Mouse (Mus musculus): ENCODE measurements around the gene Gm11273.
"Not testable (repeated sequence)": the region's sequence is repeated elsewhere in the genome, so short reads cannot be mapped to it uniquely, and the experiment has no call there.

Gene Gm11273

DNA sequence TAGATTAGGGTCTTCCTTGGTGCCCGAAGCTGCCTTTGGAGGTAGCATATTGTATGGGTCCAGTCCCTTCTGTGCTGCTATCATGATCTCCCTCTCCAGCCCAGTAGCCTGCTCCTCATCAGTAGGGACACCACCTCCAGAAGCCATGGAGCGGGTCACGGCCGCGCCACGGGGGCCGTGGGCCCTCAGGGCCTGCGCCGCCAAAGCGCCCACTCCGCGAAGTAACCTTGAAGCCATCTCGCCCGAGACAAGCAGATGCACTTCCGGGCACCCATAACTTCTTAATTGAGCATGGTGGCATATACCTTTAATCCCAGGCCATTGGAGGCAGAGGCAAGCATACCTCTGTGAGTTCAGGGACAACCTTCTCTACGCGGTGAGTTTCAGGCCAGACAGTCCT lies at the start of gene Gm11273:
Gene Gm11273, minus strand, starts transcription at position 237 of the 400 bp plus-strand sequence.
- DNase-seq (ENCODE audit: low read depth, low spot score), result not testable (repeated sequence)

DNA sequence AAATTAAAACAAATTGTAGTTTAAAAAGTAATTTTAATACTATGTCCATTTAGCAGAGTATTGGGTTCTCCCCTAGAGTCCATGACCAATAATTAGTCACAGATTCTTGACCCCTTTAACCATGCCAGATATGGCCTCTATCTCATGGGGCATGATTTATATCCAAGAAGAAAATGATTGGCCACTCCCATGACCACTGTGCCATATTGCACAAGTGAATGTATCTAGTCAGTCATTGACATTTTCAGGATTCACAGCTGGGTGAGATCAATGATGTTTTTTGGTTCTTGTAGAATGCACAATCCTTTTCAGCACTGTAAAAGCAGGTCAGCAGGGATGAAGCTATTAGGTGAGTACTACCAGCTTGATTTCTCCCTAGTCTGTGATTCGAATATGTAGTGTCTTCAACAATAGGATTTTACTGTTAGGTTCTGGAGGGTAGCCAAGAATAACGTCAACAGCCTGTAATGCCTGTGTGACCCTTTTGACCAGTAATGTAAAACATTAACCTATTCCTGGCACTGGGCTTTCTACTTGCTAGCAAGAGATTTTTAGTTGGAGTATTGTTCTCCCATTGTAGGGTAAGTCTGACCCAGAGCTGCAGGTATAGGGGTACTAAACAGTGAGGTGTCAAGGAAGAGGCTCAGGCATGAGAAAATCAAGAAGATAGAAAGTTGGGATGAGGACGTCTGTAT lies 49.3 kb upstream of the Gm11273 start:
- no peak for DNase-seq (ENCODE audit: low read depth, low spot score)

- DNase-seq (ENCODE audit: low read depth, low spot score), result no peak
Observed at GRCm38 (mm10) chr13:21549487-21549886, 48.3 kb upstream of the Gm11273 start.

- no peak for DNase-seq (ENCODE audit: low read depth, low spot score)
Observed at GRCm38 (mm10) chr13:21542708-21543107, 41.5 kb upstream of the Gm11273 start, which contains the start of gene Olfr1366. Olfr1366 (minus strand) TSS chr13:21542808.

- peak; percentile 88 for DNase-seq (ENCODE audit: low read depth, low spot score)
Observed at GRCm38 (mm10) chr13:21530781-21531201, 29.6 kb upstream of the Gm11273 start, which contains the start of gene Zkscan8. Zkscan8 (minus strand) TSS chr13:21531120.

DNA sequence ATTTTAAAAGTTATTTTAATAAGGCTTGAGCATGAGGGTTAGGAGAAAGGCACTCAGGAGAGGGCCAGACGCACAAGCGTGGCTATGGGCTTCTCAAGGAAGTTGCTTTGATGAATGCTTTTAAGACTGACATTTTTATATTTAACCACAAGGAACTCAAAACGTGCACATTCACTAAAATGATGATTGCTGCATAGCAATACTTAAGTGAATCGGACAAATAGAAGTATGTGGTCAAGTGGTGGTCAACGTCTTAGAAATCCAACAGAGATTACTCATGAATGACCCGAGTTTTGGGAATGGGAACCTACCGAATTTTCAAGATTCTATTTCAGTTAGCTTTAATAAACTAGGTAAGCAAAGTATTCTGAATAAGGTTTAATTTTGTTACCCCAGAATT lies 28.9 kb upstream of the Gm11273 start:
- DNase-seq (ENCODE audit: low read depth, low spot score), result no peak

GRCm38 (mm10) chr13:21506221-21506649 lies 5.0 kb upstream of the Gm11273 start:
- peak; percentile 82 for DNase-seq (ENCODE audit: low read depth, low spot score)

- DNase-seq (ENCODE audit: low read depth, low spot score), result no peak
Observed at GRCm38 (mm10) chr13:21502296-21502695, 1.1 kb upstream of the Gm11273 start.

DNA sequence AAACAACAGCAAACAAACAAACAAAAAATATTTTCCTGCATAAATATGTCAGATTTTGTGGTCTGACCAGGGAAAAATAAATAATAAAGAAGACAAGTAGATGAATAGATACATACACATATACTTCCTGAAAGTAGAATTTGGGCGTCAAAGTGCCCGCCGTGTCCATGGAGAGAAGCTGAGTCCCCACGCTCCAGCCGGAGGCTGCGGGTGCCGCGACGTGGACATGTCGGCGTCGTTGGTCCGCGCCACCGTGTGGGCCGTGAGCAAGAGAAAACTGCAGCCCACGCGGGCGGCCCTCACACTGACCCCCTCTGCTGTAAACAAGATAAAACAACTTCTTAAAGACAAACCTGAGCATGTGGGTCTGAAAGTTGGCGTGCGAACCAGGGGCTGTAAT lies 6.1 kb downstream of the Gm11273 start, which contains the start of gene AK157302:
Gene AK157302, plus strand, starts transcription at position 144 of the 400 bp plus-strand sequence.
- DNase-seq (ENCODE audit: low read depth, low spot score), result no peak

DNA sequence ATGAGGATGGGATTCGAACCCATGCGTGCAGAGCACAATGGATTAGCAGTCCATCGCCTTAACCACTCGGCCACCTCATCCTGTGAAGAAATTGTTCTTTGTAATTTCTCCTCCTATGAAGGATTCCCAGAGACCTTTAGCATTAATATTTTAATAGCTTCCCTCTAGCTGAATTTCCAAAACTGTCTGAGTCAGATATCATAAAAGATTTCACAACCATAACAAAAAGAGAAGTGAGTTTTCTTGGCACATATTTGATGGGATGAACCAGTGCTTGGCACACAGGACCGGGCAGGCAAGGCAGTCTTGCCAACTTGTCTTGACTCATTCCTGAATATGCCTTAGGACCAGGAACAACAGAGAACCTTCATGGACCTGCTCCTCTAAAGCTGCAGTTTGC lies 8.4 kb downstream of the Gm11273 start:
- no peak for DNase-seq (ENCODE audit: low read depth, low spot score)

DNA sequence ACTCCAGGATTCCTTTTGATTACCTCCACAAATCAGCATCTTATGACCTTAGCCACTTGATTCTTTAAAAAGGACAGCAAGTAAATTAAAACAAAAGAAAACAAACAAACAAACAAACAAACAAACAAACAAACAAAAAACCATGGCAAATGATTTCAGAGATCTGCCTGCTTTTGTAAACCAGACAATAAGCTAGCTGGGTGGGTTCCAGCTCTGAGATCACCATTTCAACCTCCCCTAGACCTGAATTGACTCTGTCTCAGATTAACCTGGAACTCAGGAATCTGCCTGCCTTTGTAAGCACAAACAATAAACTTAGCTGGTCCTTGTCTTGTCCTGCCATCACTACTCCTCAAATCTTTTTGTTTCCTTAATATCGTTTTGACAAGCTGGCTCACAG lies 14.3 kb downstream of the Gm11273 start:
- DNase-seq (ENCODE audit: low read depth, low spot score), result no peak

DNA sequence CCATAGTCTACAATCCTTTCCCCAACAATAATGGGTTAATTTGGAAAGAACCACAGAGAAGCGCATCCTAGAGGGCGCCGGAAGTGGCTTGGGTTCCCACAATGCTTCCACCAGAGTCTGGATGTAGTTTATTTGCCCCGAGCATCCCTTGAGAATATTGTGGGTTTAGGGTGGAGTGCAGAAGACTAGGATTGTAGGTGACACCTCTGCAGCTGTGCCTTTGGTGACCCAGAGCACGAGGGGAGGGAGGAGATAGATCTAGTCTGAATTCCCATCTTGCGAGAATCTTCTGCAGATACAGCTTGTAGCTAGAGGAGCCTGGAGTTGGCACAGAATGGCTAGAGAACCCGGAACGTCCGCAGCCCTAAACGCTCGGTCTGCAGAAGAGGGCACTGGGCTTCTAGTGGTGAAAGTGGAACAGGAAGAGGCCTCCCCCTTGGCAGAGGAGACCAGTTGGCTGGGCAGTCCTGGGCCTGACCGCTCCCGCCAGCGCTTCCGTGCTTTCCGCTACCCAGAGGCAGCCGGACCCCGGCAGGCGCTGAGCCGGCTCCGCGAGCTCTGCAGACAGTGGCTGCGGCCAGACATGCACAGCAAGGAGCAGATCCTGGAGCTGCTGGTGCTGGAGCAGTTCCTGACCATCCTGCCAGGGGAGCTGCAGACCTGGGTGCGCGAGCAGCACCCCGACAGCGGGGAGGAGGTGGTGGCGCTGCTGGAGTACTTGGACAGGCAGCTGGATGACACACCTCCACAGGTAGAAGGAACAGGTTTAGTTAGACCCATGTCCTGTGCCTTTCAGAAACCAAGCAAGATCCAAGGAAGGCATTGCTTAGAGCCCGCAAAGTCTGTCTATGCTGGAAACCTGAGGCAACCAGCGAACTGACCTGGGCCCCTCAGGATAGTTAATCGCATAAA lies 22.2 kb downstream of the Gm11273 start, which contains the start of the genes Zkscan4 and Gm10065:
Gene Zkscan4, plus strand, starts transcription at position 149 of the 912 bp plus-strand sequence.
Gene Gm10065, minus strand, starts transcription at position 683 of the 912 bp plus-strand sequence.
- peak; percentile 56 for DNase-seq (ENCODE audit: low read depth, low spot score)

DNA sequence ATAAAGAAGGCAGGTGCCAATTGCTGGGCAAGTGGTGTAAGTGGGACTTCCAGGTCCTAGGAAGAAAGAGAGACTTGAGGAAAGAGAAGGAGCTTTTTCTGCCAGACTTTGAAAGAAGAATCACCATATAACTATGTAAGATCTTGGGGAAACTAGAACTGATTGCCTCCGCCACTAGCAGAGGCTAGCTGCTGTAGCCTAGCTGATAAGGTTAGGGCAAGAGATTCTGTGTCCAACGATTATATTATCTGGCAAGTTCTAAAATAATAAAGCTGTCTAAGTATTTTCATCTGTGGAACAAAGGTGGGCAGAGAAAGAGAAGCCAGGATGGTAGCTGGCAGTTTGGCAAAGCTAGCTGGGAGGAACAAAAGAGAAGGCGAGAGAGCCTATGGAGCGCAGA lies 28.8 kb downstream of the Gm11273 start:
- DNase-seq (ENCODE audit: low read depth, low spot score), result no peak

- DNase-seq (ENCODE audit: low read depth, low spot score), result no peak
Observed at GRCm38 (mm10) chr13:21469097-21469496, 32.1 kb downstream of the Gm11273 start.

DNA sequence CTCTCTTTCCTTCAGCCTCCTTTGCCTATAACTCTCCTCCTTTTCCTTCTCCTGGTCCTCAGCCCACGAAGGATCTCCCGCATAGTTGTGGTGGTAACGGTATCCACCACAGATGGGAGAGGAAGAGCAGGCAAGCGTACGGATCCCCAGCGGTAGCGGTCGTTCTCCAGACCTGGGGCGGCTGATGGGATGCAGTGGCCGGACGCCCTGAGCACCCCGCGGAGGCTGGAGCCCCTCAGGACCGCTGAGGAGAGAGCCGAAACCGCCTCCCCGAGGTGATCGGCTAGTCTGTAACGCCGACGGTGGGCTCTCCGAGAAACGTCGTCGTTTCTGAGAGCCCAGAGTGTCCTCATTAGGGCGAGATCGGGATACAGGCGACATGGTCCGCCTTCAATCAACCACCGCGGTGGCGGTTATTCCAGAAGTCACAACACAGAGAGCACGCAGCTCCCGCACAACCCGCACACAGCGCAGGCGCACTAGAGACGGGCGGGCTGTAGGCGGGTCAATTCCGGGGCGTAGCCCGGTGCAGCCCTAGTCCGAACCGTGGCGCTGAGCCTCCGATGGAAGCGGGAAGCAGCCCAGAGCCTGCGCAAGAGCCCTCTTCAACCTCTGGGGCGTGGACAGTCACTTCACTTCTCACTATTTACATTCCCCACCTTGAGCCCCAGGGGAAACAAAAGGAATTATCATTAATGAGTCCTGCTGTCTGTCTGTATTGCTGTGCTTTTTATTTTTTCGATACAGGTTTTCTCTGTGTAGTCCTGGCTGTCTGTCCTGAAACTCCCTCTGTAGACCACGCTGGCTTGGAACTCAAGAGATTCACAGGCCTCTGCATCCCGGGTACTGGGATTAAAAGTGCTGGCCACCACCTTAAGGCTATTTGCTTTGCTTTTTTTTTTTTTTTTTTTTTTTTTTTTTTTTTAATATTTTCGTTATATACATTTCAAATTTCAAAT lies 32.9 kb downstream of the Gm11273 start, which contains the start of gene Nkapl:
Gene Nkapl, minus strand, starts transcription at position 449 of the 959 bp plus-strand sequence.
- peak; percentile 89 for DNase-seq (ENCODE audit: low read depth, low spot score)

- no peak for DNase-seq (ENCODE audit: low read depth, low spot score)
Observed at GRCm38 (mm10) chr13:21467336-21467735, 33.9 kb downstream of the Gm11273 start.

DNA sequence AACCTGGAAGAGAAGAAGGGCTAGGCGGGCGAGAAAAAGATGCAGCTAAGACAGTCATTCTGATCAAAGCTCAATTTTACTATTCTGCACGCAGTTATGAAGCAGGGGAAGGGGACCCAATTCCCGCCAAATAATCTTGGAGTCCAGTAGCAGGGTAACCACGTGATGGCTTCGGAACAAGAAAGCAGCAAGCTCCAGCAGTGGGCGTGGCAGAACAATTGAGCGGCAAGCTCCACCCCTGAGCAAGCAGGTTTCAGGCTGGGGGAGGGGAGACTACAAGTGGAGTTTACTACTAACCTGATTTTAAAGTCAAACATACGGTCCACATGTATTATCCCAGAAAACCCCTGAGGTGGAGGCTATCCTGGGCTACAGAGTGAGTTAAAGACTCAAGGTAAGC lies 38.7 kb downstream of the Gm11273 start:
- not testable (repeated sequence) for DNase-seq (ENCODE audit: low read depth, low spot score)

DNA sequence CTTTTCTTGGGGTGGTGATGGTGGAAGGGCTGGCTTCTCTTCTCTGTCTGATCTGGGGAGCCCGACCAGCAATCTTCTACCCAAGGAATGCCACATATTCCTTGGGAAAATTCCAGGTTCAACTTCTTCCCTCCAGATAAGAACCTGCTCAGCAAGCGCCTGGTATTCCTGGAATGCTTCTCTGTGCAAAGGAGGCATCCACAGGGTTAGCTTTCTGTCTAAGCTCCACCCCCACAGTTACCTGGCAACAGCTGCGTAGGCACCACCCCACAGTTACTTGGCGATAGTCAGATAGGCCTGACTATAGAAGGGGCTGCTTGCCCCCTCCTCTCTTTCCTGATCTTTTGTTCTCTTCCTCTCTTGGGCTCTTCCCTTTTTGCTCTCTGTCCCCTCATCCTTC lies 44.9 kb downstream of the Gm11273 start:
- DNase-seq (ENCODE audit: low read depth, low spot score), result peak; percentile 39

- no peak for DNase-seq (ENCODE audit: low read depth, low spot score)
Observed at GRCm38 (mm10) chr13:21454133-21454532, 47.1 kb downstream of the Gm11273 start.

DNA sequence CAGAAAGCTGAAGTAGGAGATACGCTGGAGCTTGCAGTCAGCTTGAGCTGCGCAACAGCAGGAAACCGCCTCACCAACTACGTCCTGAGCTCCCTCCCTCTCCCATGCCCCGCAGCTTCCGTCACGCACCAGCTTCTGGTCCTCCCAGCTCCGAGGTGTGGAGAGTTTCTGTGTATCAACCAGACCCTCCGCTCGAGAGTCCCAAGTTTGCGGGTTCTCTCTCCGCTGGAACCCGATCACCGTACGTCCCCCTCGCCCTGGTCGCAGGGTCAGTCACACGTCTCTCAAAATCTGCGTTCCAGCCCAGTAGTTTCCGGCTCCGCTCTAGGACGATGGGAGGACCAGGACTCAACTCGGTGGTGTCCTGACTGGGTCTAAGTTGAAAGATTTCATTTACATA lies 47.8 kb downstream of the Gm11273 start, which contains the start of gene Zscan26:
Gene Zscan26, minus strand, starts transcription at position 282 of the 400 bp plus-strand sequence.
- peak; percentile 88 for DNase-seq (ENCODE audit: low read depth, low spot score)

GRCm38 (mm10) chr13:21453042-21453441 lies 48.2 kb downstream of the Gm11273 start:
- no peak for DNase-seq (ENCODE audit: low read depth, low spot score)

Measured in mesoderm, embryonic 11.5 days (tissue).